Mouse (Mus musculus) C2C12 (cell line): ENCODE results near the gene Tulp2. TPM values are rescaled to one million over a fixed set of nuclear protein-coding genes. Genes with fewer than 3 reads are reported as not detected.

Experiments used
- H3K27me3 ChIP-seq: one replicate; pipeline ENCODE4 v1.6.1; 2011; ENCODE audit not compliant: control insufficient read depth, insufficient read depth, insufficient read length
- H3K36me3 ChIP-seq: one replicate; pipeline ENCODE4 v1.6.1; 2011; ENCODE audit not compliant: control insufficient read depth, insufficient read depth
- H3K4me3 ChIP-seq: one replicate; pipeline ENCODE4 v1.5.1; 2011; ENCODE audit warnings: mild to moderate bottlenecking, control low read depth; ENCODE audit not compliant: poor library complexity, insufficient read depth, severe bottlenecking
- H3K79me2 ChIP-seq: one replicate; pipeline ENCODE4 v1.6.1; 2011; ENCODE audit not compliant: control insufficient read depth, insufficient read depth
- H3K79me3 ChIP-seq: one replicate; pipeline ENCODE4 v1.6.1; 2011; ENCODE audit warnings: low read depth, control low read depth
- H3ac ChIP-seq: one replicate; pipeline ENCODE3; 2011; ENCODE audit warnings: low read depth; ENCODE audit not compliant: control insufficient read depth, insufficient read length
- CEBPB ChIP-seq: IDR thresholded peaks from one replicate; pipeline ENCODE4 v1.6.1; 2011; ENCODE audit warnings: low read depth, mild to moderate bottlenecking, control low read depth, moderate library complexity
- CTCF ChIP-seq: IDR thresholded peaks from one replicate; pipeline ENCODE4 v1.5.1; 2011; ENCODE audit not compliant: control insufficient read depth, insufficient read depth, insufficient read length
- FOSL1 ChIP-seq: IDR thresholded peaks from one replicate; pipeline ENCODE4 v1.8.0; 2011; ENCODE audit warnings: mild to moderate bottlenecking, low read length; ENCODE audit not compliant: poor library complexity, insufficient read depth, severe bottlenecking
- MAX ChIP-seq: IDR thresholded peaks from one replicate; pipeline ENCODE4 v1.6.1; 2011; ENCODE audit warnings: mild to moderate bottlenecking, control low read depth
- MYOD1 ChIP-seq: IDR thresholded peaks from one replicate; pipeline ENCODE4 v1.6.1; 2011; ENCODE audit warnings: low read depth; ENCODE audit not compliant: control insufficient read depth, insufficient read length
- MYOG ChIP-seq: IDR thresholded peaks from one replicate; pipeline ENCODE4 v1.6.1; 2011; ENCODE audit not compliant: control insufficient read depth, insufficient read length; ENCODE audit errors: extremely low read depth
- USF1 ChIP-seq: IDR thresholded peaks from one replicate; pipeline ENCODE4 v1.6.1; 2011; ENCODE audit warnings: low read depth, mild to moderate bottlenecking, control low read depth, moderate library complexity
- long read RNA-seq, 2 experiments: library from polyadenylated mRNA; unstranded; transcript quantifications; one replicate each; pipeline ENCODE4 v2.0.0; 2019 to 2020
- polyA plus RNA-seq: library from polyadenylated mRNA; unstranded; fragments of >200 nt; fragmentation: generic; extraction: Trizol; gene quantifications from one replicate; pipeline ENCODE4 v1.2.1, GENCODE M21; 2012; ENCODE audit warnings: missing spikeins

Gene Tulp2
- not detected for polyA plus RNA-seq
- long read RNA-seq, experiment 1, result 0 reads
- long read RNA-seq, experiment 2, result 0 reads

GRCm38 (mm10) chr7:45481374-45481927 is at the start of gene Tulp2:
Gene Tulp2, plus strand, starts transcription at chr7:45481877.
- Histone ChIP-seq H3K27me3 (no peaks in the 10 kb centered on the region), H3K79me2 (no peaks in the 10 kb centered on the region), H3K4me3 (no peak within 1 kb of the TSS), H3ac (no peak within 1 kb of the TSS), H3K79me3 (no peaks in the 10 kb centered on the region), H3K36me3 (no peaks in the 10 kb centered on the region)
- no peak for TF ChIP-seq CEBPB
- no peak for TF ChIP-seq MYOG
- no peak for TF ChIP-seq CTCF
- no peak for TF ChIP-seq MAX

DNA sequence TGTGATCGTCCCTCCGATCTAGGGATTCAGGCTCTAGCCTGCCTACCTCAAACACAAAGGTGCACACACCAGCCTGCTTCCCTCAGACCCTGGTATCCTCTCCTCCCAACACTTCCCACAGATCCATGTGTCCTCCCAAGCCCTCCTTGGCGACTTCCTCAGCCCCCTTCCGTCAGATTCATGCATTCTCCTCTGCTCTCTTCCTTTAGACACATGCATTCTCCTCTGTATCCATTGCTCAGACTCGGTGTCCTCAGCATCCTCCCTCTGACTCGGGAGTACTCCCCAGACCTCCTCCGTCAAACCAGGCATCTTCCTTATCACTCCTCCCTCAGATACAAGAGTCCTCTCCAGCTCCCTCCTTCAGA is 47.9 kb upstream of the Tulp2 start:
- Histone ChIP-seq H3K4me3 (peak overlapping the region; percentile 89), H3K36me3 (peaks cover 18% of the 10 kb centered on the region), H3K79me2 (peaks cover 81% of the 10 kb centered on the region), H3ac (peak overlapping the region; percentile 91), H3K79me3 (peaks cover 39% of the 10 kb centered on the region), H3K27me3 (no peaks in the 10 kb centered on the region)
- TF ChIP-seq FOSL1 (no peak), CEBPB (no peak), MAX (no peak), MYOD1 (no peak), MYOG (no peak), USF1 (no peak), CTCF (no peak)

DNA sequence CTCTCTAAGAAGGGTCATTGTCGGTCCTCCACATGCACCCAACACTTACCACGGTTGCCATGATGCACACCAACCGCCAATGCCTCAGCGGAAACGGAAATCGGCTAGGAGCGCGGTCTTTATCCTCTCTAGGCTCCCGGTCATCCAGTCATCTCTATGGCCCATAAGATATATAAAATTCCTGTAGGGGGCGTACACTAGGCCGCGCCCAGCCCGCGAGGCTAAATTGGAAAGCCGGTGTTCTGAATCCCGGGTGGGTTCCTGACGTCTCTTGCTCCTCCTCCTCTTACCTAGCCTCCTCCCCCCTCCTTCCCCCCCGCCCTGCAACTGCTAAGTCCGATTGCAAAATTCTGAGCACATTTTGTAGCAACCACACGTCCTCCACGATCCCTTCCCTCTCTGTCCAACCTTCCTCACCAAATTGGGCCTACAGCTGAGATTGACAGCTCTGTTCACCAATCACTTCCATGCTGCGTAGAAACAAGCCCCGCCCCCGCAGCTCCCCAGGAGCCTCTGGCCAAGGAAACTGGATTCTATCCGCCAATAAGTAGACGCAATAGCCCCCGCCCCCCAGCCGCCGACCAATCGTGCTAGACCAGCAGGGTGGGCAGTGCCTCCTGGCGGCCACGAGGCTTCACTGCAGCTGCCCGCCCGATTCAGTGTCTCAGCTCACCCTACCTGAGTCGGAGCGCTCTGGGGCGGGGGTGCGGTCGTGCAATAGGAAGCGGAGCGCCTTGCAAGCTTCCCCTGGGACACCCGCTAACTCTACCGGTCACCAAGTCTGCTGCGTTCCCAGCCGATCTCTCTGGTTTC is 47.3 kb upstream of the Tulp2 start, which contains the start of gene Gys1:
Gene Gys1, plus strand, starts transcription at position 642 of the 813 bp plus-strand sequence.
- TF ChIP-seq CTCF (peak; percentile 98), MYOD1 (no peak), CEBPB (peak; percentile 87)
- Histone ChIP-seq H3K36me3 (peaks cover 13% of the 10 kb centered on the region), H3K79me3 (peaks cover 36% of the 10 kb centered on the region), H3K79me2 (peaks cover 75% of the 10 kb centered on the region), H3K4me3 (peak within 1 kb of the TSS; percentile 89), H3ac (peak within 1 kb of the TSS; percentile 91), H3K27me3 (no peaks in the 10 kb centered on the region)

DNA sequence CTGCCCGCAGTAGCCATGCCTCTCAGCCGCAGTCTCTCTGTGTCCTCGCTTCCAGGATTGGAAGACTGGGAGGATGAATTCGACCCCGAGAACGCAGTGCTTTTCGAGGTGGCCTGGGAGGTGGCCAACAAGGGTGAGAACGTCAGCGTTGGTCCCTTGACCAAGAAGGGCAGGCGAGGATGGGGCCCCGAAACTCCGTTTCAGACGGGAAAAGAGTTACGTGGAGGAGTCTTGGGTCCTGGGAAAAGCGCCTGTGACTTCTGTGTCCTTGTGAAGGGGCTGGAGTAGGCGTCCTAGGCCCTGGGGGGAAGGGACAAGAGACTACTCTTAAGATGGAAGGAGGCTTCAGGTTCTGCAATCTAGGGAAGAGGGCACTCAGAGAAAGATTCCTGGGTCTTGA is 46.6 kb upstream of the Tulp2 start:
- Histone ChIP-seq H3K79me3 (peaks cover 36% of the 10 kb centered on the region), H3K27me3 (no peaks in the 10 kb centered on the region), H3K36me3 (peaks cover 13% of the 10 kb centered on the region), H3ac (peak overlapping the region; percentile 68), H3K4me3 (peak overlapping the region; percentile 44), H3K79me2 (peaks cover 69% of the 10 kb centered on the region)
- TF ChIP-seq MYOD1 (no peak), MAX (no peak), CEBPB (no peak), MYOG (no peak), FOSL1 (no peak), USF1 (no peak)

GRCm38 (mm10) chr7:45436444-45436843 is 45.2 kb upstream of the Tulp2 start:
- H3K27me3 ChIP-seq, result no peaks in the 10 kb centered on the region
- H3K79me3 ChIP-seq, result peaks cover 28% of the 10 kb centered on the region
- TF ChIP-seq MAX, result no peak
- TF ChIP-seq CEBPB, result no peak
- no peak for TF ChIP-seq MYOD1
- no peak for TF ChIP-seq MYOG
- TF ChIP-seq CTCF, result no peak
- no peak for TF ChIP-seq FOSL1
- TF ChIP-seq USF1, result no peak
- no peak overlapping the region for H3K4me3 ChIP-seq
- no peak overlapping the region for H3ac ChIP-seq
- H3K36me3 ChIP-seq, result peaks cover 7% of the 10 kb centered on the region
- peaks cover 55% of the 10 kb centered on the region for H3K79me2 ChIP-seq

GRCm38 (mm10) chr7:45437046-45437445 is 44.6 kb upstream of the Tulp2 start:
- H3K27me3 ChIP-seq, result no peaks in the 10 kb centered on the region
- no peak overlapping the region for H3ac ChIP-seq
- no peak overlapping the region for H3K4me3 ChIP-seq
- no peak for TF ChIP-seq FOSL1
- TF ChIP-seq CEBPB, result no peak
- TF ChIP-seq MYOD1, result no peak
- no peak for TF ChIP-seq USF1
- TF ChIP-seq MAX, result no peak
- TF ChIP-seq MYOG, result no peak
- TF ChIP-seq CTCF, result no peak
- H3K36me3 ChIP-seq, result peaks cover 11% of the 10 kb centered on the region
- H3K79me3 ChIP-seq, result peaks cover 21% of the 10 kb centered on the region
- peaks cover 49% of the 10 kb centered on the region for H3K79me2 ChIP-seq
